Mouse (Mus musculus) lung, adult 2 months (tissue): ENCODE measurements around the gene Rhobtb3. TPM values are rescaled to one million over a fixed set of nuclear protein-coding genes. Genes with fewer than 3 reads are reported as not detected.
"Not testable (repeated sequence)": the region's sequence is repeated elsewhere in the genome, so short reads cannot be mapped to it uniquely, and the experiment has no call there.

Source experiments
- DNase-seq: peaks from one replicate; pipeline ENCODE4 v3.0.0; 2022
- H3K4me1 ChIP-seq: fragments of 200-500 bp; 2 replicates; pipeline ENCODE4 v1.6.1; 2011; ENCODE audit warnings: low read length; ENCODE audit not compliant: control insufficient read depth, insufficient read depth
- H3K4me3 ChIP-seq: fragments of 200-500 bp; replicated peaks from 2 replicates; pipeline ENCODE3; 2011; ENCODE audit warnings: low read depth, mild to moderate bottlenecking, control low read depth, low read length; ENCODE audit errors: extremely low read depth
- CTCF ChIP-seq: fragments of 200-500 bp; IDR thresholded peaks from 2 replicates; pipeline ENCODE4 v1.5.1; 2011; ENCODE audit warnings: mild to moderate bottlenecking, low read length, control low read depth; ENCODE audit not compliant: insufficient read depth
- POLR2A ChIP-seq: fragments of 200-500 bp; IDR thresholded peaks from 2 replicates; pipeline ENCODE4 v1.6.1; 2011; ENCODE audit warnings: low read depth, mild to moderate bottlenecking, control low read depth, low read length, borderline replicate concordance; ENCODE audit errors: extremely low read depth
- WGBS: fragments of 180-500 bp; shearing (Covaris S2); methylation state at CpG from one replicate; pipeline ENCODE4 v1.1.7; 2018; 5-methylcytosine and 5-hydroxymethylcytosine counted together
- polyA plus RNA-seq: library from polyadenylated mRNA; depleted of rRNA; stranded (reverse); fragments of >200 nt; gene quantifications from 2 replicates; pipeline ENCODE4 v1.2.3, GENCODE M21; 2012

The Rhobtb3 gene
- polyA plus RNA-seq, 1 experiment, result 4.6 TPM

DNA sequence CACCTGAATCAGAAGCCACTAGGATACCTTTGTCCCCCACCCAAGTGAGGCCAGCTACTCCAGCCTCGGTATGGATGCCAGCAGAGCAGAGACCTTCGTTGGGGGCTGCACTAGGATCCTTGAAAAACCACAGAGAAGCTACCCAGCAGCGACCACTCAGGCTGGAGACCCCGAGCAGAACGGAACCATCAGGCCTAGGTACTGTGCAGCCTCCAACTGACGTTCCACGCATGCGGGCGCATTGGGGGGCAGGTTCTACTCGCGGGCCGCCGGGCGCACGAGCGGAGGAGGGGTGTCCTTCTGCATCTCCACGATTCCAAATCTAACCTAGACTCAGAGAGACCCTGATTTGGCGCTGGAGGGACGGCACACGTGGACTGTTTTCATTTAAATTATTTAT, 13.7 kb downstream of the Rhobtb3 start:
- TF ChIP-seq POLR2A, result no peak
- TF ChIP-seq CTCF, result no peak
- H3K4me1 ChIP-seq, result no peaks in the 10 kb centered on the region
- 94% methylated on average over 20 of the region's 20 CpGs for WGBS

GRCm38 (mm10) chr13:75929071-75929470, 14.7 kb downstream of the Rhobtb3 start:
- H3K4me1 ChIP-seq, DNase-seq, H3K4me3 ChIP-seq: not testable (repeated sequence)
- 96% methylated on average over 5 of the region's 5 CpGs for WGBS

More for the DNA sequence above, 13.7 kb downstream of the Rhobtb3 start:
- H3K4me3 ChIP-seq, result no peak overlapping the region
- DNase-seq, result no peak

DNA sequence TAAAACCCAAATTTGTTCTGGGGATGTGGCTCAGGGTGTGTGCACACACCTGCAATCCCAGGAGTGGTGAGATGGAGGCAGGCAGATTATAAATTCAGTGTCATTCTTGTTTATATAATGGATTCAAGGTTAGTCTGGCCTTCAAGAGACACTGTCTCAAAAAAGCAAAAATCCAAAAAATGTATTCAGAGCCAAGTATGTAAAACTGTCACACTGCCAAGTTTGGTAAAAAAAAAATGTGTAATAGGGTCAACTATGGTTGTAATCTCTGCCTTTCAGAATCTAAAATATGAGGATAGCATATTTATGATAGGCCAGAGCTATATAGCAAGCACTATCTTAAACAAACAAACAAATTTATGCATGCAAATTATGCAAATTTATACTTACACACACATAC, 15.8 kb downstream of the Rhobtb3 start:
- TF ChIP-seq POLR2A, result no peak
- no peak for TF ChIP-seq CTCF
- H3K4me3 ChIP-seq, result no peak overlapping the region
- H3K4me1 ChIP-seq, result no peaks in the 10 kb centered on the region
- DNase-seq, result no peak

DNA sequence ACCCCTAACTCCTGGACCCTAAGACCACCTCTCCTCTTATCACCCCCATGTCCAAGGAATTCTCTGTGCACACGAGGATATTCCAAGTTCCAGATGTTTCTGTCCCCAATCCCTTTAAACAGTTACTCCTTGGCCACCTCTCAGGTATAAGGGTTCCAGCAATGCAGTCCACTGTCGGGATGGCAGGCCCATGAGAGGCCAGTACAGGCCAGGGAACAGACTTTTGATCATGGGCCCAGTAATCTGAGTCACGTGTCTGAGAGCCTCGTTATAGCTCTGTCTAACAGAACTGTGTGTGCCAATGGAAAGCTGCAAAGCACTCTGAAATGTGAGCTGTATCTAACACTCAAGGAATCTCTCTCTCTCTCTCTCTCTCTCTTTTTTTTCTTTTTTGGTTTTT, 29.6 kb downstream of the Rhobtb3 start:
- WGBS, result 61% methylated on average over 4 of the region's 4 CpGs
- no peak overlapping the region for H3K4me3 ChIP-seq
- DNase-seq, result no peak
- TF ChIP-seq CTCF (no peak), POLR2A (no peak)
- H3K4me1 ChIP-seq, result no peaks in the 10 kb centered on the region

- DNase-seq, result no peak
- TF ChIP-seq CTCF (no peak), POLR2A (no peak)
- Histone ChIP-seq H3K4me1 (no peaks in the 10 kb centered on the region), H3K4me3 (no peak overlapping the region)
- WGBS, result 79% methylated on average over 2 of the region's 2 CpGs
Measured at GRCm38 (mm10) chr13:75908187-75908586, 35.5 kb downstream of the Rhobtb3 start.

- no peak for TF ChIP-seq CTCF
- no peak for TF ChIP-seq POLR2A
- WGBS, result 71% methylated on average over 5 of the region's 5 CpGs
Measured at GRCm38 (mm10) chr13:75907133-75907532, 36.6 kb downstream of the Rhobtb3 start.

DNA sequence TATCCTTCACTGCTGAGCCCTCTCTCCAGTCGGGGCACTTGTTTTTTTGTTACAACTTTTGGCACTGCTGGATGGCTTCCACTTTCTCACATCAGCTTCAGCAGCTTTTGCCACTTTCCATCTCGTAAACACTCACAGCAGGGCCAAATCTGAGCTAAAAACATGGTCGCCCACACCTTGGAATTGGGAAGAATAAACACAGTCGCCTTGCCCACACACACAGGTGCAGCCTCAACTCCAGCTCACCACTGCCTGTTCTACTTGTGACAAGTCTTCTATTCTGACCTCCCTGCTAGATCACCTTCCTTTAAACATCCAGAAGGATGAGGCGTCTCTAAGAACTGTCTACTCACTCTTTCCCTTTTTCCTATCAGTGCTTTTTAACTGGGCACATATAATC, 39.1 kb downstream of the Rhobtb3 start:
- WGBS, result 74% methylated on average over 5 of the region's 5 CpGs
- no peak for DNase-seq
- TF ChIP-seq CTCF (no peak), POLR2A (no peak)

More at GRCm38 (mm10) chr13:75907133-75907532, 36.6 kb downstream of the Rhobtb3 start:
- Histone ChIP-seq H3K4me1 (no peaks in the 10 kb centered on the region), H3K4me3 (no peak overlapping the region)
- no peak for DNase-seq

DNA sequence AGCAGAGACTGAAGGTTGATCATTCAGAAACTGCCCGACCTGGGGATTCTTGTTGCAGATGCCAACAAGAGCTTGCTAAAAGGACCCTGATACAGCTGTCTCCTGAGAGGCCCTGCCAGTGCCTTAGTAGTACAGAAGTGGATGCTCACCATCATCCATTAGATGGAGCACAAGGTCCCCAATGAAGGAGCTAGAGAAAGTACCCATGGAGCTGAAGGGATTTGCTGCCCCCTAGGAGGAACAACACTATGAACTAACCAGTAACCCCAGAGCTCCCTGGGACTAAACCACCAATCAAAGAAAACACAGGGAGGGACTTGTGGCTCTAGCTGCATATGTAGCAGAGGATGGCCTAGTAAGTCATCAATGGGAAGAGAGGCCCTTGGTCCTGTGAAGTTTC, 42.8 kb downstream of the Rhobtb3 start:
- H3K4me3 ChIP-seq, DNase-seq, H3K4me1 ChIP-seq: not testable (repeated sequence)
- WGBS, result 100% methylated on average over 1 of the region's 1 CpGs

More for the DNA sequence above, 39.1 kb downstream of the Rhobtb3 start:
- Histone ChIP-seq H3K4me1 (no peaks in the 10 kb centered on the region), H3K4me3 (no peak overlapping the region)

GRCm38 (mm10) chr13:75892876-75893275, 50.8 kb downstream of the Rhobtb3 start:
- TF ChIP-seq CTCF, result no peak
- no peak for TF ChIP-seq POLR2A
- 48% methylated on average over 6 of the region's 6 CpGs for WGBS
- no peaks in the 10 kb centered on the region for H3K4me1 ChIP-seq
- no peak for DNase-seq
- H3K4me3 ChIP-seq, result no peak overlapping the region

DNA sequence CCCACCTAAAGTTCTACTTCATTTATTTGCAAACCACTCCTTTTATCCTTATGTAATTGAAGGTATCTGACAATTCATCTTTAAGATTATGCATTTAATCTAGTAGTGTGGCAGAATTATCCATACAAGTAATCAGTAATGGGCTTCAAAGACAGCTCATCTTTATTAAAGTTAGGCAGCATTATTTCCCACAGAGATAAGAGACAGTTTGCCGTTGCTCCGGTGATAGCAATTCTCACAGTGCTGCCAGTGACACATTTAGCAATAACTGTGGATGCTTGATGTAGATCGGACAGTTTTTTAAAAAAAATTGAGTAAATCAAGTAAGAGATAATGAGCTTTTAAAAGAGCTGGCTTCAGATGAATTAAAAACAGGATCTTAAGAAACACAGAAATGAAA, 51.4 kb downstream of the Rhobtb3 start:
- WGBS, result 75% methylated on average over 3 of the region's 3 CpGs
- Histone ChIP-seq H3K4me1 (no peaks in the 10 kb centered on the region), H3K4me3 (no peak overlapping the region)
- TF ChIP-seq POLR2A (no peak), CTCF (no peak)
- no peak for DNase-seq

DNA sequence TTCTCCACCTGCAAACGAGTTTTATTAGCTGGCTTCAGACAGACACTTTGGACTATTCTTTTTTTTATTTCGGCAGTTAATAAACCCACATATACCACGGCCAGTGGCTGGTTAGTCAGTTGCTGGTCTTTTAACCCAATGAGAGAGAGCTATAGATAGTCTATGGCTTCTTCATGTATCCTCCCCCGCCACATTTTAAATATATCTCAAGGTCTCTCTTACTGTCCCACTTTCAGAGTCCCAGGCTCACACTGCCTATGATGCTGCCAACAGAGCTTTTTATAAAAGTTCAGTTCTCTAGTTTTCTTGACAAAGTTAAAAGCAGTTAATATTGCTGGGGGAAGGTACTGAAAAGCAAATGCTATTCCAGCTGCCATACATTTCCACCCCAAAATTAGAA, 51.9 kb downstream of the Rhobtb3 start:
- TF ChIP-seq POLR2A, result no peak
- TF ChIP-seq CTCF, result no peak
- no peak for DNase-seq
- Histone ChIP-seq H3K4me3 (no peak overlapping the region), H3K4me1 (no peaks in the 10 kb centered on the region)
- WGBS, result 90% methylated on average over 4 of the region's 4 CpGs
